Mouse (Mus musculus): ENCODE measurements around the gene Phldb2.

Gene Phldb2

DNA sequence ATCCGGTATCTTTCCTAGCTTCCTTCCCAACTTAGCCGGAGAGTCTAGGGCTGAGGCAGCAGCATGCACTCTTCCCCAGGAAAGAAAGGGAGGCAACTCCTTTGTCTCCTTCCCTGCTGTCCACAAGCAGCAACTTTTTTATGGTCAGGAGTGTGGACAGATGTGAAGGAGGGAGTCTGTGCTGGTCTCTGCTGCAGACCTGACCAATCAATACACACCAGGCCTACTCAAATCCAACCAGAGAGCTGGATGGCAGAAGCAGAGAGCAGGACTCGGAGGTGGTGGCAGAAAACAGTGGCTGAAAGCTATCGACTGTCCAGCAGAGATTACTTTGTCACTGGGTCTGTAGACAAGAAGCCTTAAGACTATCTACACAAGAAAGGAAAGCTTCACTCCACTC, at the start of gene Phldb2:
Gene Phldb2 (minus strand): TSS at position 205 of the 400 bp plus-strand sequence.
- DNase-seq (ENCODE audit: low spot score) = no peak

DNA sequence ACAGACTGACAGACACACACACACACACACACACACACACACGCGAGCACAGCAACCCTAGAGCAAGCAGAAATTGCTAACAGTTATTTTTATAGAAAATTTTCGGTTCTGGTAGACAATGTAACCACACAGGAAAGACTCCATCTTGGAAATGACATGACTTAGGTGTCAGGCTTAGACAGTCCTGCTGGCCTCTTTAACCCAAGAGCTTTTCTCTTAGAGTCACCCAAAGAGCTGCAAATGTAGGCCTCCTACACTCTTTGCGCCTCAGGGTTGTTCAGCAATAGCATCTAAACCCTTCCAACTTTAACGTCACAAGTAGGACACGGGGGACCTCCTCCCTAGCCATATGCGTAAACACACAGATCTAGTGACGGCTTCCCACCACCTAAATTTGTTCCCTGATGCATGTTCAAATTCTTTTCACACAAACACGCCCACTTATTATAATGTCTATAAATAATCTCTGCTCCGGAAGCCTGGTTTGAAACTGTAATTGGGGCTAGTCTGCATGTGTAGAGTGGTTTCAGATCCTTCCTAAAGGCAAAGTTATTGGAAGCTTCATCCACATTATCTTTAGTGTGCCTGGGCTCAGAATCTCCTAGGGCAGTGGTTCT, 48.3 kb upstream of the Phldb2 start:
- no peak for DNase-seq (ENCODE audit: low spot score)

DNA sequence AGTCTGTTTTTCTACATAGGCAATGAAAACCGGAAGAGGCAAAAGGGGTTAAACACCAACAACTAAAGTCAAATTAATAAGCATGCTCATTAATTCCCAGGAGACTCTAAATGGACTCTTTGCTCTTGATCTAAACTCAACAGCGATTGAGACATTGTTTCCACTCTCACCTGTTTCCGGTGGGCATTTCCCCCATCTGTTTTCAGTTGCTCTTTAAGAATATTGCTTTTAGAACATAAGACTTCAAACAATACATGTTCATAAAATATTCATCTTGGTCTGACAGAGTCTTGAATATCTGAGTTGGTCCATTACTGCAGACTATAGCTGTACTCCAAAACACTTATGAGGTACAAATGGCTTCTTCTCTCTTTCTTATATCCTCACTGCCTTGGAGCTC, 47.6 kb upstream of the Phldb2 start:
- no peak for DNase-seq (ENCODE audit: low spot score)

DNA sequence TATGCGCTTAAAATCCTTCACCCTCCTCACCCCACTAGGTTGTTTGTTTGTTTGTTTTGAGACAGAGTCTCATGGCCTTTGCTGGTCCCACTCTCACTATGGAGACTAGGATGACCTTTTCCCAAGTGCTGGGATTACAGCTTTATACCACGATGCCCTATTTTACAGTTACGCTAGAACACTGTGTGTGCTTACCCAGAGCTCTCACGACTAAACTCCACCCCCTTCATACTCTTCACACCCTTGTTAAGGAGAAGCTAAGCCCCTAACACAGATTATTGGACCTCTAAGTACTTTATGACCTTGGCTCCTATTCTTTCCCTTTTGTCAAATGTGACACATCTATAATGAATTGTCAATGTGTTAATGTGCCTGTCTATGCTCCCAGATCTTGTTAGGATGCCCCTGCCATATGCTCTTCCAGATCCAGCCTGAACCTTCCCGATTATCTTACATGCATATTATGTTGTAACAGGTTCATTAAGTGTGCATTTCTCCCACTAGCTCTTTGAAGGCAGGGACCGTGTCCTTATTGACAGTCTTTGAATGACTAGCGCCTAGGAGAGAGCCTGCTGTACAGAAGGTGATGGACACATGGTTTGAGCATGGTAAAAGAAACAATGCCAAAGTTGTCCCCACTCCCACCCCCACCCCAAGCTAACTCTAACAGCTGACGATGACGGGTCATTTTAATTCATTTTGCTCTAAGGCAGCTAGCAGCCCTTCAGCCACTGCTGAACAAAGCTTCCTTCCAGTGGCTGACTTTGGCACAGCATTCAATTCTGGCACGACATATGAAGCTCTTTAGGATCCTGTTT, 46.2 kb upstream of the Phldb2 start:
- DNase-seq (ENCODE audit: low spot score) = no peak

DNA sequence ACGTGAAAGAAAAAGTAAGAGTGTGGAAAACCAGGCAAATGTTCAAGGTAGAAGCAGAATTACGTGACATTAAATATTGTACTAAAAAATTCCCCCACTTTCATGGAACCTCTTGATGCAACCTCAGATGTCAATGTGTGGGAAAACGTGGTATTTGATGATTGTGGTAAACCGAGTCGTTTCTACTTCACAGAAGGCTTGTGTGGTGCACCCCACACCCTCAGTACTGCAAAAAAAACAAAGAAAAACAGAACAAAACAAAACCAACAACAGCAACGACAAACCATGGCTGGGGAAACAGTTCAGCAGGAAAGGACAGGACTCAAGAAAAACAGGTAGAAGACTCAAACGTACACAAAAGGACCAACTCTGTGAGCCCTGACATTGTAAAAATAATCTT, 44.8 kb upstream of the Phldb2 start:
- no peak for DNase-seq (ENCODE audit: low spot score)

DNA sequence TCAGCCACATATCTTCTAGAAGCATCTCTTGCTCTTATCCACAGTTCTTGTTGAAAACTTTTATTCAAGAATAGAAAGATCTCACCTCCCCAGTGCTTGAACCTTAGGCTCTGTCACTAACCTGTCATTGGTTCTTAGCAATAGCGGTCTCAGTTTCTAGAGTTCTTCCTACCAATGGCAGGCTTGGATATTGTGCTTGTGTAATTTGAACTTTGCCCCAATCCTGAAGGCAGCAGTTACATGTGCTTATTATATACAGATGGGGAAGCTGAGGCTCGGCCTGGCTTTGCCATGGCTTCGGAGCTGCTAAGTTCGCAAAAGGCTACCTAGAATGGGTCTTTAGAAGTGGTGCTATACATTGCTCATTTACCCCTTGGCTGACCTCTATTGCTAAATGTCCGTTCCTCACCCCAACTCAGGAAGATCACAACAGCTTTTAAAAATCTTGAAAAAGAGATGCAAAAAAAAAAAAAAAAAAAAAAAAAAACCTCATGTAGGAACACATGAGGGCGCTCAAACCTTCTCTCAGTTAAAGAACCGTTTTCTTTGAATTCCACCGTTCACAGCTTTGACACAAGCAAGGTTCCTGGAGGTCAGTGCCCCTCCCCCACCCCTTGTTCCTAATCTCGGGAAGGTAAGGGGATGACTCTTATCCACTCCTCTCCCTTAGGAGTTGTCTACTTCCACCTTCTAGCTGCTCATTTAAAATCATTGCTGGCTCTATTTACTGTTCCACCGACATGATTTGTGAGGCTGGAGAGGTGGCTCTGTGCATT, 37.7 kb upstream of the Phldb2 start:
- DNase-seq (ENCODE audit: low spot score) = no peak

DNA sequence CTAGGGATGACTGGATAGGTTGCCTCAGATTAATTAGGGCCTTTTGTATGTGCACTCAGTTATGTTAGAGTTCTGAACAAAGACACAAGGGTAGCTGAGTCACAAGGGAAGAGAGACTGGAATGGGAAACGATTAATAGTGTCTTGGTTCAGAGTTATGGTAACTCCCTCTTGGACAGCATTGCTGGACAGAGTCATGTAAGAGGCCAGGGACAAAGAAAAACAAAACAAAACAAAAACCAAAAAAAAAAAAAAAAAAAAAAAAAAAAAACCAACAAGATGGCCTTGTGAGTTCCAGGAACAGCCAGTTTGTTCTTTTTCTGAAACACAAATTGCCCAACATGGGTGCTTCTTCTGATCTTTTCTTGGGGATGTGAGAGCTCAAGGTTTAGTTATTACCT, 32.8 kb upstream of the Phldb2 start:
- DNase-seq (ENCODE audit: low spot score) = no peak

DNA sequence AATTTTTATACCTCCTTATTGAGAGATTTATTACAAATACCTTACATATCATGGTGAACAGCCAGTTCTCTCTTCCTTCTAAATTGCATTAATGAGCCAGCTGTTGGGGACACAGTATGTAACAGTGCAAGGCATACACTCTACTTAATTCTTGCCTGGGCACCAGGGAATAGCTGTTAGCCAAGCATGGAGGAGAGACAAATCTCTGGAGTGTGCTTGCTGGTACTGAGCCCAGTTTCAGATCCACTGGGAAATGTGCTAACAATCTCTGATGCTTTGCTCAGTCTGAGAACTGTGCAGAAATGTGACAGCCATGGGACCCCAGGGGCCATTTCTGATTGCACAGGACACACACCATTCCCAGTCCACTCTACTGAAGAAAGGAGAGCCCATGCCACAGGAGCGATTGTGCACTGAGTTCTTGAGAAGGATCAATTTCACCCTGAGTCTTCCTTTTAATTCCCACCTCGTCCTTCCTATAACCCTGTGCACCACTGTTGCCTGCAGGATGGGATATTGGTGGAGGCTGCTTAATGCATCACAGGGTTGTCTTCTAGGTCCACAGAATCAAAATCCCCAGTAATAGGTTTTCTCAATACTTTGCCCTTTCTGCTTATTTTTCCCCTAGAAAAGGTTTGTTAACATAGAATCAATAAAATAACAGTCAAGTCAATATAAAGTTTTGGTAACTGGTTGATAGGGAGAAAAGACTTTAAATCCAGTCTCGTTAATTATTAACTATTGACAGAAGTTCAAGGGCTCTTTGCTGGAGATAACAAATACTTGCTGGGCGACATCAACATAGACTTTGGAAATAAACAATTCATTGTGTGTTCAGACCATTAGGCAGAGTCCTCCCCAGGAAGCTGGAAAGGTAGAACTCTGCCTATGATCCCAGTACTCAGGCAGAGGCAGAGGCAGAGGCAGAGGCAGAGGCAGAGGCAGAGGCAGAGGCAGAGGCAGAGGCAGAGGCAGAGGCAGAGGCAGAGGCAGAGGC, 31.5 kb upstream of the Phldb2 start:
- DNase-seq (ENCODE audit: low spot score) = no peak

DNA sequence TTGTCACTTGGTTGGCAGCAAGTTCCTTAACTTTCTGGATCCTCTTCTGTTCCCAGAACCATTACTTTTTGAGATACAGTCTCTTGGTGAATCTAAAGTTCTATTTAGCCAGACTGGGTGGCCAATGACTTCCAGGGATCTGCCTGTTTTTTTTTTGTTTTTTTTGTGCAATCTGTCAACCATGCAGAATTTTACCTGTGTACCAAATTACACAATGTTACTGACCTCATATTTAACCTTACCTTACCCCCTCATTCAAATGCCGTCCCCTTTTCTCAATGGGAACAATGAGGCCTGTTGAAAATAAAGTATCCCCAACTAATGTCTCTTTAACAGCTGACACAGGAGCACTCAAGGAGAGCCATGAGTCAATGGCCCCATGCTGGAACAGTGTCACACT, 22.9 kb upstream of the Phldb2 start:
- no peak for DNase-seq (ENCODE audit: low spot score)

DNA sequence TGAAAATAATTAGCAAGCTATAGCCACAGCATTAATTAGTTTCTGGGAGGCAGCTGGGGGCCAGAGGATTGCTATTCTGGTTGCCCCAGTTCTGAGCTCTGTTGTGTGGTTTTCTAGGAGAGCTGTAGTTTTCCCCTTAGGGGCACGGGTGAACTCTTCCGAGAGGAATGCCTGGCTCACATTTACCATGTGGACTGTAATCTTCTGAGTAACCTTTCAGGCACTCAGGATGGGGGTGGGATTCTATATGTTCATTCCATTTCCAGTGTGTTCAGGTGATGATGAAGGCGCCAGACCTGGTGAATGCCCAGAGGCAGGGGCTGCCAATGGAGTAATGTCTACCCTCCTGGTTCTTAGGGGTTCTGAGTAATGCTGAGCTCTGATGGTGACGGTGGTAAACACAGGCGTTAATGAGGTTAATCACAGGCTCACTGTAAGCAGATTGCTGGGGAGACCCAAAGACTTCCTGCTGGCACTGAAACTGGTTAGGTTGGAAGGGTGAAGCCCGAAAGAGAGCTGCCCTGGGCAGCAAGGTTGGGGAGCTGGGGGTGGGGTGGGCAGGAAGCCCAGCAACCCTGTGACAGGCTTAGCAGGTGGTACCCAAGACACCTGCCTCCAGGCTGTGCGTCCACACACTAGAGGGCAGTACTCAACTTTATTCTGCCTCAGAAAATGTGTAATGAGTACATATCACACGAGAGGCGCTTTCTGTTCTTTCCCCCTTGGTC, 20.7 kb upstream of the Phldb2 start:
- no peak for DNase-seq (ENCODE audit: low spot score)

DNA sequence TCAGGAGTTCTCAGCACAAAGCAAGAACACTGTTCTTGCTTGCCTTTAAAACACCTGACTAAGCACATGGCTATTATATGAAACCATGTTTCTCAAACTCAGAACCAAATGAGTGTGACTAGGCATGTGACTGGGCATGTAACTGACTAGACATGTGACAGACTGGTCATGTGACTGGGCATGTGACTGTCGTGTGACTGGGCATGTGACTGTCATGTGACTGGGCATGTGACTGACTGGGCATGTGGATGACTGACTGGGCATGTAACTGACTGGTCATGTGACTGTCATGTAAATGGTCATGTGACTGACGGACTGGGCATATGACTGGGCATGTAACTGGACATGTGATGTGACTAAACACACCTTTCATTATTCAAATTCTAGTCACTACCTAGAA, 16.8 kb upstream of the Phldb2 start:
- no peak for DNase-seq (ENCODE audit: low spot score)

DNA sequence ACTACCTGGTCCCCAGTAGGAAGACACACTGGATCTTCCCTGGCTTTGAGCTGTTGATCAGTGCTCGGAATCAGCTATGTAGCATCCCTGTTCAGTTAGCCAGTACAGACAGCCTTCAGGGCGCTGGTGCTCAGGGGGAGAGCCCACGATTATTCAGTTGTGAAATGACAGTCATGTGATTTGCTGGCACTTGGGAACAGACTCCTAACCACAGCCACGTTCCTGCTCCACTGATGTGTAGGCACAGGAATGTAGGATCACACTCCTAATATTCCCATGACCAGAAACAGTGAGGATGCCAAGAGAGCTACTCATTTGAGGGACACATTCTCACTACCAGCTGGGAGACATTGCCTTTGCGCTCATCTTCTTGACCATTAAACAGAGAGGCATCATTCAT, 15.3 kb upstream of the Phldb2 start:
- DNase-seq (ENCODE audit: low spot score) = no peak

DNA sequence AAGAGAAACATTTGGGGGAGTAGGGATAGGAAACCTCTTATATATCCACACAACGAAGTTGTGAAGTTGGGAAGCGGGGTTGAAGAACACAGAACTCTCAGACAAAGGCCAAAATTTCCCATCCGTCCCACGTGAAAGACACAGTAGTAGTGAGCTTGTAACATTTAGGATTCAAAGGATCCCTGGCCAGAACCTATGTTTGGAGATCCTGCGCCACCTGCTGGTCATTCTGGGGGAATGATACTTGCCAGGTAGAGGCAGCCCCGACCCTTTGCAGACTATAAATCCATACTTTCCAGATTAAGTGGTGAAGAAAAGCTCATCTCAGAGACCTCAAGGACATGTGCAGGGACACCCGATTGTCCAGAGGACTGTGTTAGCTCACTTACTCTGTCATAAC, 14.1 kb upstream of the Phldb2 start:
- peak; percentile 4 for DNase-seq (ENCODE audit: low spot score)

DNA sequence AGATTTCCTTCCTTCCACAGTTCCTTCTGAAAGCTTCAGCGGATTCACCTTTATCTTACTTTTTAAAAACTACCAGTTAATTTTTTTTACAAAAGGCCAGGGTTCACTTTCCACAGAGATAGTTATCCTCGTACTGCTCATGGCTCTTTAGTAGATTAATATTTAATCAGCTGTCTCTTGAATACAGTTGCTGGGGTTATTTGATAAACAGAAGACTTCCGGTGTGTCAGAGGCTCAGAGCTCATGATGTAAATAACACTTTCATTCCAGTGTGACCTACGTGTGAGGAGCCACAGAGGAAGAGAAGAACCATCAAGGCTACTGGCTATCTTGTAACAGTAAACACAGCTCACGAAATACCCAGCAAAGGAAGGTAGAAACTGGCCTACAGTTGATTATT, 13.2 kb upstream of the Phldb2 start:
- no peak for DNase-seq (ENCODE audit: low spot score)

DNA sequence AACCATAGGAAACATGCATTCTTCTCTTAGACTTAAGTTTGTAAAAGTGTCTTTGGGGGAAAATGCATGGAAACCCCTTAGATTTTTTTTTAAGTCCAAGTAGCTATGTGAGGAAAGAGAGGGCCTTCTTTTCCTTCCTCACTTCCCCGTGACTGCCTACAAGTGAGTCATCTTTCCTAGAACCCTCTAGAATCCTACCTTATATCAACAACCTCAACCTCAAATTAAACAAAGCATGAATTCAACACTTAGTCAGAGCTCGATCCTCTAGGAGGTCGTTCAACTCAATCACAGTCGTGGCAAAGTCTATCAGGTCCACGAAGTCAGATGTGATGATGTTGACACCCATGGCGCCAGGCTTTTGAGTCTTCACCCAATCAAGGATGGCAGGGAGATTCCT, 11.4 kb upstream of the Phldb2 start:
- DNase-seq (ENCODE audit: low spot score) = no peak

DNA sequence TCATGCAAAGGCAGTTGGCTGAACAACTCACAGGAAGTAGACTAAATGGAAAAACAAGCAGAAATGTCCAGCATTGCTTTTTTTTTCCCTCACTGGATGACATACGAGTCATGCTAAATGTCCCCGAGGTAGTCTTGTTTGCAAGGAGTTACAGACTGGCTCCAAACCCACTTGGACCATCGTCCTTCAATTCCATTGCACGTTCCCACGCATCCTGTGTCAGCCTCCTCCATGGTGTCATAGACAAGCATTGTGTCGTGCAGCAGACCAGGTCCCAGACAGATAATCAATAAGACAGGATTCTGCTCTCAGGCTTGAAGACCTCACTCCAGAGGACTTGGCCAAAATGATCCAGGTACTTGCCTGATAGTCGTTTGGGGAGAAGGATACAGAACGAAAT, 10.4 kb upstream of the Phldb2 start:
- no peak for DNase-seq (ENCODE audit: low spot score)

DNA sequence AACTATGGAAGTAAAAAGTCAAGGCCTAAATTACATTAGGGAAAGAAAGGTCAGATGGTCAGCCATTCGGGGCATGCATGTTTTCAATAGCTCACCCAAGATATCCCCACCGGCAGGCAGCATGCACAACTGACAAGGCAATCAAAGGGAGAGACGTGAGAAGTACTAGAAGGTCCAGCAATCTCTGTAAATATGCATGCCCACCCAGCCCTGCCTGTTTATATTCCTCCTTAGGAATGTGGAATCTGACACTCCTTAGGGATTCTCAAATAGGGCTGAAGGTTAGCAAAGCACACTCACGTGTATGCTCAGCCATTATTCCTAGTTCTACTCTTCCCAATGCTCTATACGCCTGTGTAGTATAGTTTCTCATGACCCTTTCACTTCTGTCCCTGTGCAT, 9.7 kb upstream of the Phldb2 start:
- DNase-seq (ENCODE audit: low spot score) = no peak

DNA sequence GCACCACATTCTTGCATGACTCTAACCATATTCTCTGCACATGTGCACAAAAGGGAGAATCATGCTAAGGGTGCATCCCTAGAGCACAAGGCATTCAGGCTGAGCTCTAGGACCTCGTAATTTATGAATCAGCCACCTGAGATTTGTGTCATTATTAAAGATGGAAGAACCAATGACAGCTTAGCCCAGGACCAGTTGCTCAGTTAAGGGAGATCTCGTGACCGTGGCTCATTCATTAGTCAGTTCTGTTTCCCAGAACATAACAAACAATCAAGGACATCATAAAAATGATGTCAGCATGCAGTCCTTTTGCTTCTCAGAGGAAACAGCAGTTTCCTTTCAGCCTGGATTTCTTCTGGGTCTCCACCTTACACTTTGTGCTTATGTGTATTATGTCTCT, 7.6 kb upstream of the Phldb2 start:
- DNase-seq (ENCODE audit: low spot score) = no peak

DNA sequence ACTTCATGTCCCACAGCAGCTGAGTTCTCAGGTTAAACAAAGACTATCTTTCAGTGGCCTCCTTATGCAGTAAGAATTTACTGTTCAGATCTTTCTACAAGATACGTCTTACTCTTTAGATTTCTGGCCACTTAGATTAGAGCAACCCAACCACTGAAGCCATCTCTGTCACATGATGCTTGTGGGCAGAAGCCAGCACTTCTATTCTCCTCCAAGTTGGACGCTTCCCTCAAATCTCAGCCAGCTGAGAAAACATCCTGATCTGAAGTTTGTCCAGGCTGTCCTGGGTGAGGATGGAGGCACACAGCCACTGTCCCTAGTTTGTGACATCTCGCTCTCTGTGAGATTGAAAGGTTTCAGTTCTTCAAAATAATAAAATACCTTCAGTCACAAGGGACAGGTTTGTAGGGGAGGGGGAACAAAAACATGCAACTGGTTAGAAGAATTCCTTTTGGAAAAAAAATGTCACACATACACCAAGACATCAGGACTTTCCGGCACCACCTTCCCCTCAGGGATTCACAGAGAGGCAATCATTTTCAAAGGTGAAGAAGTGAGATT, 3.1 kb upstream of the Phldb2 start:
- DNase-seq (ENCODE audit: low spot score) = no peak

DNA sequence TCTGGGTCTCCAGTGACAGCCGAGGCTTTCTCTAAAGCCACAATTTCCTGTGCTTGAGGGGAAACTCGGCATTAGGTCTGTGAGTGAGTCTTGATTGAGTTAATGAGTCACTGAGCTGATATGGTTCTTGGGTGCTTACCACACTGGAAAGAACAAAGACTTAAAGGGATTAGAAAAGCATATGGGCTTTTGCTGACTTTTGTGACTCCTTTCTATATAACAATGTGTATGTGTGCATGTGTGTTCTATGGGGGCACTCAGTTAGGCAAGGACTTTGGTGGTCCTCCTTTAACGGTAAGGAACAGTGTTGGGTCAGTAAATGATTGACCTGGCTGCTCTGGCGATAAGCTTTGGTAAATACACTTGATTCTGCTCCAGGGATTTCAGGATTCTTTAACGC, 897 bp downstream of the Phldb2 start:
- DNase-seq (ENCODE audit: low spot score) = no peak

DNA sequence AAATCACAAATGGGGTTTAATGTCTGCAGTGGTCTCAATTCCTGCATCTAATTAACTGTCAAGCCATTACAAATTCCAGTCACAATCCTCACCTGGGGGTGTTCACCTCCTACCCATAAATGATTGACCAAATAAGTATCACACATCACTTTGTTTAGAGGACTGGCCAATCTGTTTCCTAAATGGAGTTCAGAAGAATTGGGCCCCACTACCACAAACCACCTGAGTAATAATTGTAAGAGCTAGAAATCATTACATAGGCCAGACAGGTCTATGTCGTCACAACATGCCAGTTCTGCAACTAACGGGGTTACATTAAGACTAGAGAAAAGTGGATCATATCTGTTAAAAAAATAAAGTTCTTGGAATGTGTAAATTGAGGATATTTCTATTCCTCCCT, 1.4 kb downstream of the Phldb2 start:
- DNase-seq (ENCODE audit: low spot score) = no peak
